Mouse (Mus musculus): Measurements from ENCODE around the gene Pdcd6.

The Pdcd6 gene

DNA sequence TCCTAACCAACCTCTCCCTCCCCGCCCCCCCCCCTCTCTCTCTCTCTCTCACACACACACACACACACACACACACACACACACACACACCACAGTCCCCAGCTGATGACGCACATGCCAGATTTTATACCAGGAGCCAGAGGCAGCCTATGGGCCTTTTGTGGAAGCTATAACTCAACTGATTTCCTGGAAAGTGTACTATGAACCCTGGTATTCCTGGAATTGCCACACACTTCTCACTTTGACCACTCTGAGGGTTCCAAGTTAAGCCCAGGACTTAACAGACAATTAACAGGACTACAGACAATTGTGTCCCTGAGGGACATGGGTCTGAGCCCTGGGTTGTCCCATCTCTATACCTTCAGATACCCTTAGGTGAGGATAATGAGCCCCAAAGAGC, 35.1 kb downstream of the Pdcd6 start:
- no peak for DNase-seq (ENCODE audit: low read depth, low spot score)

DNA sequence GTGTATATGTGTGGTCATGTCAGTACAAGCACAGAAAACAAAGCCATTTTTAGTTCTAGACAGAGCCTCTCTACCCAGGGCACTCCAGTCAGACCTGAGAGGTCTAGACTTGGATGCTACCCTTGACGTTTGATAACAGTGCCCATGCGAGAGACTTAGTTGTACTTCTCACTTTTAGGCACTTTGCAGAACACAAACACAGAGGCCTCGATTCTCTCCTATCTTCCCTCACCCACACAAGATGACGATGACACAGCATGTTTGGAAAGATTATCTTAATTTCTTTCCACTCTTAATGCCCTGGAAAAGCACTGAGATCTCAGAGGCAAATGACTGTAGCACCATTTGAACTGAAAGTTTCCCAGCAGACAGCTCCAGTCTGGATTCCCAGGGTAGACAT, 41.7 kb downstream of the Pdcd6 start:
- no peak for DNase-seq (ENCODE audit: low read depth, low spot score)

DNA sequence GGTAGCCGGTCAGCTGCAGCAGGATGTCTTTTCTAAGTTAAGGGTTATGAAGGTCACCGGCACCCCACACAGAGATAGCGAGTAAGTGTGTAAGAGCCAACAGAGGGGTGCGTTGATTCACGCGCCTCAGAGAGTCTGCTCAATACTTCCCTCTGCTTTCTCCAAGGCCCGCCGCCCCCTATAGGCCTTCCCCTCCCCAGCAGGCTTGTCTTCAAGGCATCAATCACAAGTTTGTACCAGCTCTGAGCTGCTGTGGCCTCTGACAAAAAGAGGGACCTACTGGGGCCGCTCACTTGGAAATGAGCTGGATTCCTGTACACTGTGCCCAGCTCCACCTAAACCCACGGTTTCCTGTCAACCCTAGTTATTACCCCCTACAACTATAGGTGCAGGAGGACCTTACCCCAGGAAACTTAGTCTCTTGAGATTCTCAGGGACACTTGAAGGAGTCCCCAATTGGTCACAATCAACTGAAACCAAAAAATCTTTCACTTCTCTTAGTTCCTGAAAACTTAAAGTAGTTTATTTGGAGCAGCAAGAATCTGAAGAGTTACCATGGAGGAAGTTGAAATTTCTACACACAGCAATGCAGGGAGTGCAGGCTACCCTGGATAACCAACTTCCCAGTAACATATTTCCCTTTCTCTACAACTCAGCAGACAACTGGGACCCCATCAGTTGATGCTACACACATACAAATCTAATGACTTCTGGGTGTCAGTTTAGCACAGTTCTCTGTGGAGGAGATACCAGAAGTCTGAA, 57.0 kb downstream of the Pdcd6 start:
- DNase-seq (ENCODE audit: low read depth, low spot score) = no peak

DNA sequence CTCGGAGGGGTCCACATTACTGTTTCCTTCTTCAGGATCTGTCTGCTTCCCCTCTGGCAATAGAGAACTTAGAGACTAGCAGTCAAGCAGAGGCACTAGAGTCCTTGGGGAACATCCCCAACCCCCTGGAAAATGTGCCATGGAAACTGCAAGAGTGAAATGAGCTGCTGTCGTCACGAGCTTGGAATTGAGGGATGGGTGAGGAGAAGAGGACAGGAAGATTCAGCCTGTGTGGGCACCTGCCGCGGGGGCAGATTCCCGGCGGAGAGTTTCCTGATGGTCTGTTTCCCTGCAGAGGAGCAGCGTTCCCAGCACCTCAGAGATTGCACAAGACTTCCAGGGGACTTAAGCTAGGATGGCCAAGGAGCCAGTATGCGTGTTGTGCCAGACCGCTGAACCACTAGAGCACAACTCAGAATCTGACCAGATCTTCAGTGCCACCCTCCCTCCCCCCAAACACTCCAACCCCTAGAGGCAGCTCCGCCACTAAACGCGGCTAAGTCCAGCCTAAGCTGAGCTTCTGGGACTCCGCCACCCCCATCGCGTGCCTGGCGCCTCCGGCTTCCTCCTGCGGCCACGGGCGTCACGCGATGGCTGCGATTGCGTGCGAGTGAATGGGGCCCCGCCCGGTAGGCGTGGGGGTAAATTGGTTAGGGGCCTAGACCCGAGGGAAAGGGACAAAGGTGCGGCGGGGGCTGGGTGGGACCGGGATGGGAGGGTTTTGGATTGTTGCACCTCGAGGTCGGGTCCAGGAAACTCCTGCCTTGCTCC, 57.7 kb downstream of the Pdcd6 start:
- no peak for DNase-seq (ENCODE audit: low read depth, low spot score)

Data from brain, embryonic 18.5 days (tissue).